Mouse (Mus musculus): Measurements from ENCODE around the gene Dcaf4. TPM values are rescaled to one million over a fixed set of nuclear protein-coding genes. Genes with fewer than 3 reads are reported as not detected.

The Dcaf4 gene
- polyA plus RNA-seq, 1 experiment from 2014 or later, result 34.7 TPM

- no peak for ATAC-seq
- 95% methylated on average over 7 of the region's 7 CpGs for WGBS
- peaks cover 94% of the 10 kb centered on the region for H3K36me3 ChIP-seq (ENCODE audit: poor library complexity, severe bottlenecking)
These were observed 38.2 kb downstream of the Dcaf4 start for GRCm38 (mm10) chr12:83558496-83558895.

GRCm38 (mm10) chr12:83560189-83560588 lies 39.9 kb downstream of the Dcaf4 start:
- H3K4me3 ChIP-seq, result no peak overlapping the region
- peaks cover 93% of the 10 kb centered on the region for H3K36me3 ChIP-seq (ENCODE audit: poor library complexity, severe bottlenecking)
- H3K4me1 ChIP-seq, result peaks cover 9% of the 10 kb centered on the region
- H3K27me3 ChIP-seq, result no peaks in the 10 kb centered on the region
- H3K9me3 ChIP-seq (replicated peaks), result no peaks in the 10 kb centered on the region
- no peak overlapping the region for H3K4me2 ChIP-seq
- H3K27ac ChIP-seq, result no peak overlapping the region
- ATAC-seq, result no peak
- no peak overlapping the region for H3K9ac ChIP-seq
- 71% methylated on average over 6 of the region's 6 CpGs for WGBS

More at GRCm38 (mm10) chr12:83558496-83558895, 38.2 kb downstream of the Dcaf4 start:
- Histone ChIP-seq H3K4me2 (no peak overlapping the region), H3K9ac (no peak overlapping the region), H3K9me3 (replicated peaks) (no peaks in the 10 kb centered on the region), H3K4me3 (no peak overlapping the region), H3K27me3 (no peaks in the 10 kb centered on the region), H3K4me1 (peaks cover 9% of the 10 kb centered on the region), H3K27ac (no peak overlapping the region)

GRCm38 (mm10) chr12:83562589-83562988 lies 42.3 kb downstream of the Dcaf4 start:
- Histone ChIP-seq H3K4me1 (peaks cover 9% of the 10 kb centered on the region), H3K27ac (no peak overlapping the region), H3K4me3 (no peak overlapping the region), H3K9ac (no peak overlapping the region), H3K27me3 (no peaks in the 10 kb centered on the region), H3K36me3 (ENCODE audit: poor library complexity, severe bottlenecking) (peaks cover 93% of the 10 kb centered on the region), H3K4me2 (no peak overlapping the region), H3K9me3 (replicated peaks) (no peaks in the 10 kb centered on the region)
- ATAC-seq, result no peak
- WGBS, result 87% methylated on average over 3 of the region's 3 CpGs

GRCm38 (mm10) chr12:83569866-83570265 lies 49.6 kb downstream of the Dcaf4 start:
- no peak overlapping the region for H3K4me3 ChIP-seq
- no peaks in the 10 kb centered on the region for H3K27me3 ChIP-seq
- no peaks in the 10 kb centered on the region for H3K9me3 ChIP-seq (replicated peaks)
- H3K36me3 ChIP-seq (ENCODE audit: poor library complexity, severe bottlenecking), result peaks cover 90% of the 10 kb centered on the region
- ATAC-seq, result no peak
- no peak overlapping the region for H3K4me2 ChIP-seq
- H3K9ac ChIP-seq, result no peak overlapping the region
- no peaks in the 10 kb centered on the region for H3K4me1 ChIP-seq
- 84% methylated on average over 3 of the region's 3 CpGs for WGBS
- no peak overlapping the region for H3K27ac ChIP-seq

GRCm38 (mm10) chr12:83572717-83573116 lies 52.5 kb downstream of the Dcaf4 start:
- H3K4me3 ChIP-seq, result no peak overlapping the region
- peaks cover 82% of the 10 kb centered on the region for H3K36me3 ChIP-seq (ENCODE audit: poor library complexity, severe bottlenecking)
- H3K9ac ChIP-seq, result no peak overlapping the region
- WGBS, result 89% methylated on average over 5 of the region's 5 CpGs
- H3K4me1 ChIP-seq, result no peaks in the 10 kb centered on the region
- no peaks in the 10 kb centered on the region for H3K9me3 ChIP-seq (replicated peaks)
- ATAC-seq, result no peak
- H3K4me2 ChIP-seq, result no peak overlapping the region
- no peak overlapping the region for H3K27ac ChIP-seq
- H3K27me3 ChIP-seq, result no peaks in the 10 kb centered on the region

GRCm38 (mm10) chr12:83577445-83577844 lies 57.2 kb downstream of the Dcaf4 start:
- Histone ChIP-seq H3K27ac (no peak overlapping the region), H3K4me1 (peaks cover 13% of the 10 kb centered on the region), H3K4me2 (no peak overlapping the region), H3K4me3 (no peak overlapping the region), H3K27me3 (no peaks in the 10 kb centered on the region), H3K9ac (no peak overlapping the region), H3K36me3 (ENCODE audit: poor library complexity, severe bottlenecking) (peaks cover 60% of the 10 kb centered on the region), H3K9me3 (replicated peaks) (no peaks in the 10 kb centered on the region)
- 97% methylated on average over 5 of the region's 5 CpGs for WGBS
- ATAC-seq, result no peak

- Histone ChIP-seq H3K9ac (no peak overlapping the region), H3K27me3 (no peaks in the 10 kb centered on the region), H3K4me3 (no peak overlapping the region), H3K36me3 (ENCODE audit: poor library complexity, severe bottlenecking) (peaks cover 60% of the 10 kb centered on the region), H3K27ac (no peak overlapping the region), H3K4me1 (peaks cover 13% of the 10 kb centered on the region), H3K4me2 (no peak overlapping the region), H3K9me3 (replicated peaks) (no peaks in the 10 kb centered on the region)
- ATAC-seq, result no peak
- WGBS, result 87% methylated on average over 2 of the region's 2 CpGs
These were observed 58.1 kb downstream of the Dcaf4 start for GRCm38 (mm10) chr12:83578356-83578755.

GRCm38 (mm10) chr12:83578896-83579569 lies 58.8 kb downstream of the Dcaf4 start:
- H3K27ac ChIP-seq, result no peak overlapping the region
- H3K27me3 ChIP-seq, result no peaks in the 10 kb centered on the region
- peaks cover 13% of the 10 kb centered on the region for H3K4me1 ChIP-seq
- no peaks in the 10 kb centered on the region for H3K9me3 ChIP-seq (replicated peaks)
- no peak overlapping the region for H3K4me2 ChIP-seq
- H3K4me3 ChIP-seq, result no peak overlapping the region
- peaks cover 60% of the 10 kb centered on the region for H3K36me3 ChIP-seq (ENCODE audit: poor library complexity, severe bottlenecking)
- H3K9ac ChIP-seq, result no peak overlapping the region
- no peak for ATAC-seq
- 43% methylated on average over 3 of the region's 3 CpGs for WGBS

- no peak overlapping the region for H3K27ac ChIP-seq
- peaks cover 13% of the 10 kb centered on the region for H3K4me1 ChIP-seq
- H3K4me2 ChIP-seq, result no peak overlapping the region
- ATAC-seq, result no peak
- H3K27me3 ChIP-seq, result no peaks in the 10 kb centered on the region
- peaks cover 59% of the 10 kb centered on the region for H3K36me3 ChIP-seq (ENCODE audit: poor library complexity, severe bottlenecking)
- H3K9me3 ChIP-seq (replicated peaks), result no peaks in the 10 kb centered on the region
- no peak overlapping the region for H3K4me3 ChIP-seq
- 99% methylated on average over 3 of the region's 3 CpGs for WGBS
- H3K9ac ChIP-seq, result no peak overlapping the region
These were observed 60.0 kb downstream of the Dcaf4 start for GRCm38 (mm10) chr12:83580283-83580682.

GRCm38 (mm10) chr12:83582106-83582505 lies 61.8 kb downstream of the Dcaf4 start:
- Histone ChIP-seq H3K36me3 (ENCODE audit: poor library complexity, severe bottlenecking) (peaks cover 62% of the 10 kb centered on the region), H3K4me2 (no peak overlapping the region), H3K9me3 (replicated peaks) (no peaks in the 10 kb centered on the region), H3K9ac (no peak overlapping the region), H3K4me1 (peaks cover 13% of the 10 kb centered on the region), H3K4me3 (no peak overlapping the region), H3K27me3 (no peaks in the 10 kb centered on the region), H3K27ac (no peak overlapping the region)
- WGBS, result 84% methylated on average over 4 of the region's 4 CpGs
- ATAC-seq, result no peak

GRCm38 (mm10) chr12:83582747-83583146 lies 62.5 kb downstream of the Dcaf4 start:
- no peak overlapping the region for H3K27ac ChIP-seq
- 84% methylated on average over 4 of the region's 4 CpGs for WGBS
- ATAC-seq, result no peak
- H3K4me2 ChIP-seq, result no peak overlapping the region
- no peaks in the 10 kb centered on the region for H3K9me3 ChIP-seq (replicated peaks)
- H3K4me1 ChIP-seq, result peaks cover 13% of the 10 kb centered on the region
- no peak overlapping the region for H3K4me3 ChIP-seq
- no peaks in the 10 kb centered on the region for H3K27me3 ChIP-seq
- no peak overlapping the region for H3K9ac ChIP-seq
- H3K36me3 ChIP-seq (ENCODE audit: poor library complexity, severe bottlenecking), result peaks cover 60% of the 10 kb centered on the region

- H3K4me3 ChIP-seq, result no peak overlapping the region
- ATAC-seq, result no peak
- whole genome bisulfite sequencing, result 92% methylated on average over 5 of the region's 5 CpGs
- no peak overlapping the region for H3K4me2 ChIP-seq
- no peaks in the 10 kb centered on the region for H3K9me3 ChIP-seq (replicated peaks)
- H3K4me1 ChIP-seq, result no peaks in the 10 kb centered on the region
- no peak overlapping the region for H3K9ac ChIP-seq
- H3K27ac ChIP-seq, result no peak overlapping the region
- H3K27me3 ChIP-seq, result no peaks in the 10 kb centered on the region
- peaks cover 87% of the 10 kb centered on the region for H3K36me3 ChIP-seq (ENCODE audit: poor library complexity, severe bottlenecking)
These were observed 66.4 kb downstream of the Dcaf4 start for GRCm38 (mm10) chr12:83586628-83587027.
